Mouse (Mus musculus) embryonic facial prominence, embryonic 11.5 days (tissue): ENCODE data around the gene Lag3. TPM values are rescaled to one million over a fixed set of nuclear protein-coding genes. Genes with fewer than 3 reads are reported as not detected.
"Not testable (repeated sequence)": the region's sequence is repeated elsewhere in the genome, so short reads cannot be mapped to it uniquely, and the experiment has no call there.

Experiments
- ATAC-seq: fragments of 200-750 bp; cut with Nextera tagmentation; replicated peaks from 2 replicates; pipeline ENCODE4 v1.8.0; 2017; ENCODE audit warnings: low read depth; ENCODE audit not compliant: insufficient number of reproducible peaks, low FRiP score, low TSS enrichment
- DNase-seq: peaks from one replicate; pipeline ENCODE4 v3.0.0-alpha.2; 2015; ENCODE audit warnings: low spot score
- H3K27ac ChIP-seq: fragments of 300-500 bp; sonication (generic); replicated peaks from 2 replicates; pipeline ENCODE4 v1.5.1; 2014; ENCODE audit warnings: mild to moderate bottlenecking, low read depth, low read length, control low read depth
- H3K27me3 ChIP-seq: fragments of 300-500 bp; sonication (generic); 2 replicates; pipeline ENCODE4 v1.6.1; 2014; ENCODE audit warnings: mild to moderate bottlenecking, low read length, moderate library complexity, mixed read lengths; ENCODE audit not compliant: control insufficient read depth, insufficient read depth
- H3K36me3 ChIP-seq: fragments of 300-500 bp; sonication (generic); replicated peaks from 2 replicates; pipeline ENCODE4 v1.6.1; 2014; ENCODE audit warnings: low read depth, mild to moderate bottlenecking, low read length, moderate library complexity, mixed read lengths; ENCODE audit not compliant: control insufficient read depth, insufficient read depth
- H3K4me1 ChIP-seq: fragments of 300-500 bp; sonication (generic); 2 replicates; pipeline ENCODE4 v1.6.1; 2014; ENCODE audit warnings: low read length, mixed read lengths; ENCODE audit not compliant: control insufficient read depth, insufficient read depth
- H3K4me2 ChIP-seq: fragments of 300-500 bp; sonication (generic); 2 replicates; pipeline ENCODE4 v1.6.1; 2014; ENCODE audit warnings: low read depth, mild to moderate bottlenecking, control low read depth, low read length, moderate library complexity
- H3K4me3 ChIP-seq: fragments of 300-500 bp; sonication (generic); 2 replicates; pipeline ENCODE4 v1.5.1; 2014; ENCODE audit warnings: low read depth, low read length, control low read depth
- H3K9ac ChIP-seq: fragments of 300-500 bp; sonication (generic); replicated peaks from 2 replicates; pipeline ENCODE4 v1.6.1; 2014; ENCODE audit warnings: mild to moderate bottlenecking, control low read depth, low read length
- H3K9me3 ChIP-seq: fragments of 300-500 bp; sonication (generic); replicated peaks from 2 replicates; pipeline ENCODE4 v1.6.1; 2016; ENCODE audit warnings: mild to moderate bottlenecking, low read length, inconsistent platforms, mixed read lengths; ENCODE audit not compliant: control insufficient read depth
- WGBS: fragments of 180-500 bp; shearing (Covaris S2); extraction: QIAGEN DNeasy Blood & Tissue Kit; methylation state at CpG from one replicate; pipeline ENCODE4 v1.1.7; 2014; 5-methylcytosine and 5-hydroxymethylcytosine counted together
- polyA plus RNA-seq: library from polyadenylated mRNA; unstranded; fragments of >200 nt; fragmentation: Nextera tagmentation; extraction: Ambion mirVana; gene quantifications from 2 replicates; pipeline ENCODE4 v1.2.1, GENCODE M21; 2014

Lag3 gene
- polyA plus RNA-seq, 1 experiment from 2014 or later: 1.7 TPM

GRCm38 (mm10) chr6:124900801-124901480 is 10.6 kb downstream of the Lag3 start:
- H3K4me2 ChIP-seq: no peak overlapping the region
- no peak overlapping the region for H3K27ac ChIP-seq
- no peak overlapping the region for H3K4me3 ChIP-seq
- no peaks in the 10 kb centered on the region for H3K9me3 ChIP-seq
- ATAC-seq: no peak
- peaks cover 3% of the 10 kb centered on the region; the same call in 1 of the 2 replicates for H3K4me1 ChIP-seq
- no peak for DNase-seq
- no peak overlapping the region for H3K9ac ChIP-seq
- no peaks in the 10 kb centered on the region for H3K27me3 ChIP-seq
- H3K36me3 ChIP-seq: no peaks in the 10 kb centered on the region
- WGBS: 73% methylated on average over 10 of the region's 10 CpGs

GRCm38 (mm10) chr6:124900056-124900800 is 11.3 kb downstream of the Lag3 start:
- Histone ChIP-seq H3K9me3 (no peaks in the 10 kb centered on the region), H3K4me3 (no peak overlapping the region), H3K4me2 (no peak overlapping the region), H3K9ac (no peak overlapping the region), H3K27me3 (no peaks in the 10 kb centered on the region), H3K4me1 (peaks cover 3% of the 10 kb centered on the region; the same call in 1 of the 2 replicates), H3K27ac (no peak overlapping the region), H3K36me3 (no peaks in the 10 kb centered on the region)
- no peak for ATAC-seq
- 57% methylated on average over 8 of the region's 8 CpGs for WGBS
- no peak for DNase-seq

- Histone ChIP-seq H3K4me2 (no peak overlapping the region), H3K27ac (no peak overlapping the region), H3K9me3 (no peaks in the 10 kb centered on the region), H3K36me3 (no peaks in the 10 kb centered on the region), H3K4me1 (no peaks in the 10 kb centered on the region), H3K27me3 (no peaks in the 10 kb centered on the region), H3K9ac (no peak overlapping the region), H3K4me3 (no peak overlapping the region)
- 63% methylated on average over 3 of the region's 3 CpGs for WGBS
- DNase-seq (no peak), ATAC-seq (no peak)
Observed at GRCm38 (mm10) chr6:124898359-124898758, 13.1 kb downstream of the Lag3 start.

- WGBS: 94% methylated on average over 2 of the region's 2 CpGs
- not testable (repeated sequence) for H3K36me3 ChIP-seq, H3K27me3 ChIP-seq, H3K9ac ChIP-seq, H3K4me1 ChIP-seq, ATAC-seq, H3K27ac ChIP-seq, H3K4me2 ChIP-seq, H3K9me3 ChIP-seq, DNase-seq, H3K4me3 ChIP-seq
Observed at GRCm38 (mm10) chr6:124894113-124894512, 17.4 kb downstream of the Lag3 start.

GRCm38 (mm10) chr6:124890997-124891396 is 20.5 kb downstream of the Lag3 start:
- ATAC-seq (no peak), DNase-seq (no peak)
- WGBS: 59% methylated on average over 6 of the region's 6 CpGs
- Histone ChIP-seq H3K36me3 (no peaks in the 10 kb centered on the region), H3K9ac (no peak overlapping the region), H3K9me3 (no peaks in the 10 kb centered on the region), H3K27me3 (no peaks in the 10 kb centered on the region), H3K27ac (no peak overlapping the region), H3K4me3 (no peak overlapping the region), H3K4me2 (no peak overlapping the region), H3K4me1 (no peaks in the 10 kb centered on the region)

DNA sequence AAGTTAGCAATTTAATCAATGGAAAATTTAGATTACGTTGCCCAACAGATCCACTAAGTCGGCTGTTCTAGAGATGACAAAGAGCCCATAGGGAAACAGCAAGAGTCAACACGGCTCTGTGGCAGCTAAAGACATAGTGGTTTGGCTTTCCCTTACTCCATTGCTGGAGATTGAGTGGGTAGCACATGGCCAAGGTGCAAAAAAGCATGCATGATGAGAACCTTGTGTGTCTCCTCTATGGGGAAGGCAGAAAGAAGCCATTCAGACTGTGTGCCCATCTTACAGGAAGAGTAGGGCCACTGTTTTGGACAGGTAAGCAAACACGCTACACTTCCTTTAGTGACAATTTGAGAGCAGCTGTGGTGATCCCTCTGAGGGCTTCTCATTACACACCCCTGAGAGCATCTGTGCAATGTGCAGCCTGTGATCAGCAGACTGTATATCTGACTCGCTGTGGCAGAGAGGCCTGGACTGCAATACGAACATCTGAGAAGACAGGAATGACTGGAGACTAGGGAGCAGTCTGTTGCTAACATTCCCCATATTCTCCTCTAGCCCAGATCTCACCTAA is 22.9 kb downstream of the Lag3 start:
- ATAC-seq: no peak
- Histone ChIP-seq H3K9ac (no peak overlapping the region), H3K36me3 (no peaks in the 10 kb centered on the region), H3K9me3 (no peaks in the 10 kb centered on the region), H3K4me2 (no peak overlapping the region), H3K4me1 (no peaks in the 10 kb centered on the region), H3K4me3 (no peak overlapping the region), H3K27ac (no peak overlapping the region), H3K27me3 (no peaks in the 10 kb centered on the region)
- WGBS: 89% methylated on average over 6 of the region's 6 CpGs
- DNase-seq: no peak

DNA sequence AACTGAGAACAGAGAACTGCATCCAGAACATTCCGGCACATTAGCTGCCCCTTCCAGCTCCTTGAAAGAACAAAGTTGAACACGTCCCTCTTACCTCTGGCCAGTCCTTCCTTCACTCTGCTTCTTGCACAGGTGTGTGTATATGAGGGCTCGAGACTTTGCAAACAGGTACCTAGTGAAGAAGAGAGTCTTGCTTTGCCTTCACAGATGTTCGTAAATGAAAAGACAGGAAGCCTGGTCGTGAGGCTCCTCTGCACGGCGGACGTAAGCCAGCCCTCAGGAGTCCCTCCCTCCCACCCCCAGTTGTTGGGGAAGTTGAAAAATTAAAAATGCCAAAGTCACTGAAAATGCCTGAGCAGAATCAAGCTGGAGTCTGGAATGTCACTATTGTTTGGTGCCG is 23.5 kb downstream of the Lag3 start, which contains the start of gene Cd4:
Gene Cd4, minus strand, starts transcription at position 236 of the 400 bp plus-strand sequence.
- Histone ChIP-seq H3K4me1 (no peaks in the 10 kb centered on the region), H3K9me3 (no peaks in the 10 kb centered on the region), H3K9ac (no peak within 1 kb of the TSS), H3K27ac (no peak within 1 kb of the TSS), H3K4me3 (no peak within 1 kb of the TSS), H3K27me3 (no peaks in the 10 kb centered on the region), H3K4me2 (no peak within 1 kb of the TSS), H3K36me3 (no peaks in the 10 kb centered on the region)
- ATAC-seq (no peak), DNase-seq (no peak)
- 89% methylated on average over 9 of the region's 9 CpGs for WGBS

- Histone ChIP-seq H3K4me1 (no peaks in the 10 kb centered on the region), H3K27me3 (no peaks in the 10 kb centered on the region), H3K4me3 (no peak overlapping the region), H3K27ac (no peak overlapping the region), H3K9ac (no peak overlapping the region), H3K36me3 (no peaks in the 10 kb centered on the region), H3K4me2 (no peak overlapping the region), H3K9me3 (no peaks in the 10 kb centered on the region)
- WGBS: 86% methylated on average over 8 of the region's 8 CpGs
- ATAC-seq (no peak), DNase-seq (no peak)
Observed at GRCm38 (mm10) chr6:124885956-124886381, 25.5 kb downstream of the Lag3 start.
